Mouse (Mus musculus): ENCODE data around the gene Cdh22.

Gene Cdh22

GRCm38 (mm10) chr2:165158317-165158716, 76.3 kb downstream of the Cdh22 start:
- in situ Hi-C loops (cut with MboI, MseI): loop anchor here (5.0 kb wide), 1 partner anchor 54 kb away; no protein-coding TSS in a partner anchor

- in situ Hi-C loops (cut with MboI, MseI): loop anchor here (5.0 kb wide), 1 partner anchor 54 kb away; no protein-coding TSS in a partner anchor
These were observed 76.8 kb downstream of the Cdh22 start for GRCm38 (mm10) chr2:165157900-165158299.

- in situ Hi-C loops (cut with MboI, MseI): no loop called here
These were observed 81.6 kb downstream of the Cdh22 start for GRCm38 (mm10) chr2:165153006-165153405.

- in situ Hi-C loops (cut with MboI, MseI): no loop called here
These were observed 84.9 kb downstream of the Cdh22 start for GRCm38 (mm10) chr2:165149741-165150140.

GRCm38 (mm10) chr2:165145821-165146220, 88.8 kb downstream of the Cdh22 start:
- in situ Hi-C loops (cut with MboI, MseI): no loop called here

- in situ Hi-C loops (cut with MboI, MseI): no loop called here
These were observed 91.2 kb downstream of the Cdh22 start for GRCm38 (mm10) chr2:165143487-165143886.

GRCm38 (mm10) chr2:165136049-165136448, 98.6 kb downstream of the Cdh22 start:
- in situ Hi-C loops (cut with MboI, MseI): no loop called here

GRCm38 (mm10) chr2:165133566-165133965, 101.1 kb downstream of the Cdh22 start:
- in situ Hi-C loops (cut with MboI, MseI): no loop called here

GRCm38 (mm10) chr2:165131428-165131827, 103.2 kb downstream of the Cdh22 start:
- in situ Hi-C loops (cut with MboI, MseI): no loop called here

- in situ Hi-C loops (cut with MboI, MseI): no loop called here
These were observed 105.5 kb downstream of the Cdh22 start for GRCm38 (mm10) chr2:165129189-165129588.

GRCm38 (mm10) chr2:165126896-165127562, 107.6 kb downstream of the Cdh22 start:
- in situ Hi-C loops (cut with MboI, MseI): no loop called here

GRCm38 (mm10) chr2:165121206-165121840, 113.3 kb downstream of the Cdh22 start:
- in situ Hi-C loops (cut with MboI, MseI): no loop called here

- in situ Hi-C loops (cut with MboI, MseI): no loop called here
These were observed 113.9 kb downstream of the Cdh22 start for GRCm38 (mm10) chr2:165120765-165121164.

- in situ Hi-C loops (cut with MboI, MseI): no loop called here
These were observed 120.9 kb downstream of the Cdh22 start for GRCm38 (mm10) chr2:165113733-165114132.

GRCm38 (mm10) chr2:165112149-165112548, 122.5 kb downstream of the Cdh22 start:
- in situ Hi-C loops (cut with MboI, MseI): no loop called here

GRCm38 (mm10) chr2:165106585-165106984, 128.1 kb downstream of the Cdh22 start:
- in situ Hi-C loops (cut with MboI, MseI): no loop called here

GRCm38 (mm10) chr2:165105513-165106079, 129.1 kb downstream of the Cdh22 start:
- in situ Hi-C loops (cut with MboI, MseI): no loop called here

- in situ Hi-C loops (cut with MboI, MseI): no loop called here
These were observed 131.7 kb downstream of the Cdh22 start for GRCm38 (mm10) chr2:165102920-165103319.

- in situ Hi-C loops (cut with MboI, MseI): no loop called here
These were observed 133.9 kb downstream of the Cdh22 start for GRCm38 (mm10) chr2:165100749-165101148.

GRCm38 (mm10) chr2:165098861-165099260, 135.8 kb downstream of the Cdh22 start:
- in situ Hi-C loops (cut with MboI, MseI): no loop called here

- in situ Hi-C loops (cut with MboI, MseI): no loop called here
These were observed 138.3 kb downstream of the Cdh22 start for GRCm38 (mm10) chr2:165096367-165096766.

- in situ Hi-C loops (cut with MboI, MseI): no loop called here
These were observed 142.3 kb downstream of the Cdh22 start for GRCm38 (mm10) chr2:165092393-165092792.

GRCm38 (mm10) chr2:165091433-165091965, 143.2 kb downstream of the Cdh22 start:
- in situ Hi-C loops (cut with MboI, MseI): no loop called here
